Mouse (Mus musculus): Measurements from ENCODE around the gene Astn1.

Gene Astn1

DNA sequence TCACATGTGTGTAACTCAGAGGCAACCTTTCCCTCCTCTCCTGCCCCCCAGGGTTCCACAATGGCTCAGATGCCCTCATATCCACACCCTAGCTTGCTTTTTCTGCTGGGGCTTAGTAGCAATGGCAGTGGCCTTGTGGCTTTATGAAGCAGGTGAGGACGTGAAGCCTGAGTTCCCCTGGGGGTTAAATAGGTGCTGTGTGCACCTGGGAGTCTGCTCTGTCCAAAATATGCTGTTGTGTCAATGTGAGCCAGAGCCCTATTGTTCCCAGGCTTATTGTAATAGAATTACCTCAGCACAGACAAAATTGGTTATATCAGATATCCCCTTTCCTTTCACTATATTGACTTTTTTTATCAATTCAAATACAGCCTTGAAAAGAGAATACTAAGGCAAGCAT, 325.7 kb downstream of the Astn1 start:
- no peak for TF ChIP-seq GATA4 (IDR thresholded peaks at IDR 0.05; ENCODE audit: insufficient replicate concordance, low read length)

DNA sequence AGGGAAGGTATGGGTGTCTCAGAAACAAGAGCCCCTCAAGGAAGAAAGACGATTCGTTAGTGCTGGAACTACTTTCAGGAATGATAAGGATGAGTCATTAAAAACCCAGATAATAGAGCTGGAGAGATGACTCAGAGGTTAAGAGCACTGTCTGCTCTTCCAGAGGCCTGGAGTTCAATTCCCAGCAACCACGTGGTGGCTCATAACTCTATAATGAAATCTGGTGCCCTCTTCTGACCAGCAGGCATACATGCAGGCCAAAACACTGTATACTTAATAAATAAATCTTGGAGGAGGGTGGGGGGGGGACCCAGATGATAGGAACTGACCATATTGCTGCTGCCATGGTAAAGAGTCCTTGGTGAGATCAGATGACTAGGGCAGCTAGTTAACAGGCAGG, 335.4 kb downstream of the Astn1 start:
- no peak for TF ChIP-seq GATA4 (IDR thresholded peaks at IDR 0.05; ENCODE audit: insufficient replicate concordance, low read length)

DNA sequence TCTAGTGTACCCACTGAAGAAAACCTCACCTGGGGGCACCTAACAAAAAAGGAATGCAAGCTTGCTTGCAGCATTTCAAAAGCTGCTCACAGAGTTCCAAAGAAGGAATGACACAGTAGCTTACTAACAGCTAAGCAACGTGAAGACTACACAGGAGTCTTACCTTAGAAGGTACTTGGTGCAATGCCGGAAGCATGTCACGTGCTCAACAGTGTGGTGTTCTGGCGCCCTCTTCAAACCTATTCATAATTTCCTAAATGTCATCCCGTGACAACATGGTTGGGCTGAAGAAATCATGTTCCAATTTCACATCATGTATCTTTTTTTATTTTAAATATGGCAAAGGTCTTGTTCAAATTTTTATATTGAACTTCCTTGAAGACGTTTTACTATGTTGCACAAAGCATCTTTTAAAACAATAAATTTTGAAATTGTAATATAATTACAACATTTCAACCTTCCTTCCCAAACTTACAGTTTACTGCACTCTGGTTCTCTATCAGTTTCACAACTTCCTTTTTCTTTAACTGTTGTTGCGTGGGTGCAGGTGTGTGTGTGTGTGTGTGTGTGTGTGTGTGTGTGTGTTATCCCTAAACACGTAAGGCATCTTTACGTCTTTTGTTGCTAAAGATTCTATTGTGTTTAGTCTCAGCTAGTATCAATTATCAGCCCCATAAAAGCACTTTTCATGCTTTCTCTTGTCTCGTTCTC, 335.9 kb downstream of the Astn1 start:
- TF ChIP-seq GATA4 (IDR thresholded peaks at IDR 0.05; ENCODE audit: insufficient replicate concordance, low read length): no peak

DNA sequence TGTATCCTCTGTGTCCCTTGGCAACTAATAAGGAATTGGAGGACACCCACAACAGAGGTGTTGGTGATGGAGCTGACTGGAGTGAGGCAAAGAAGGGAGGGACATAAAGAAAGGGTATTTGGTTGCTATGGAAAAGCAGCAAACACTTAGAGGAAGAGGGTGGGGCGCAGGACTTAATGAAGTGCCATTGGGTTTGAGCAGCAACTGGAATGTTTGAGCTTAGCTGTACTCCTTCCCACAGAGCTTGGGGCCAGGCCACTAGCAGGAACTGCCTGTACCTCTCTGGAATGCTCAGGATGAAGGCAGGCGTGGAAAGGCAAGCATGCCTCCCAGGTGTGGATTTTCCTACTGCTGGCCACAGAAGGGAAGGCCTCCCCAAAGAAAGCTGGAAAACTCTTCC, 337.2 kb downstream of the Astn1 start:
- TF ChIP-seq GATA4 (IDR thresholded peaks at IDR 0.05; ENCODE audit: insufficient replicate concordance, low read length): no peak

DNA sequence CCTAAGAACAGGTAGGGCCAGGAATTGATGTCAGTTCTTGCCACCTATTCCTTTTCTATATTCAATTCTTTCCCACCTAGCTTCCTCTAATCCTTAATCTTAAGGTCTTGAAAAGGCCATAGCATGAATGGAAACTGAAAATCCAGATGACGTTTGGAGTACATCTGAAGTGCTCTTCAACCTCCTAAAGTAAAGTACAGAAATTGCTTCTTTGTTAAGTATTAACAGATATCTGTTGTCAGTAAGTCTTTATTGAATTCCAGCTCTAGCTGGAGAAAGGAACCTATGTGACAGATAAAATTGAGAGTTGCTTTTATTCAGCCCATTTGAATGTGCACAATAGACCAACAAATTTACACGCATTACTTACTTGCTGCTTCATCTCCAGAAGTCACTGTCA, 338.1 kb downstream of the Astn1 start:
- TF ChIP-seq GATA4 (IDR thresholded peaks at IDR 0.05; ENCODE audit: insufficient replicate concordance, low read length): no peak

DNA sequence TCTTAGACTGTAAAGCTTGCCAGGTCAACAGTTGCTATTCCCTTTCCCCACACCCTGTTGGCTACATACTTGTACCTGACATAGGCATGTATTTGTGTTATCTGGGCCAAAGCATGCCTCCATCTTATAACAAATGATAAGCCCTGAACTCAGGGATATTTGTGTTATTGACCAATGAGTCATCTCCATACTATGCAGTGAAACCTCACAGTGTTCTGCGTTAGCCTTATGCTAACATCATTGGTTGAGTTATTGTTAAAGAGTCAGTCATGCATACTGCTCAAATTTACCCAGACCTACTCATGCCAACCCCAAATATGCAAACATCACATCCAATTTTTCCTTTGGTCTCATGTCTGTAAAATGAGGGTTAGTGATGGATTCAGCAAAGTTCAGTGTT, 339.3 kb downstream of the Astn1 start:
- TF ChIP-seq GATA4 (IDR thresholded peaks at IDR 0.05; ENCODE audit: insufficient replicate concordance, low read length): no peak

DNA sequence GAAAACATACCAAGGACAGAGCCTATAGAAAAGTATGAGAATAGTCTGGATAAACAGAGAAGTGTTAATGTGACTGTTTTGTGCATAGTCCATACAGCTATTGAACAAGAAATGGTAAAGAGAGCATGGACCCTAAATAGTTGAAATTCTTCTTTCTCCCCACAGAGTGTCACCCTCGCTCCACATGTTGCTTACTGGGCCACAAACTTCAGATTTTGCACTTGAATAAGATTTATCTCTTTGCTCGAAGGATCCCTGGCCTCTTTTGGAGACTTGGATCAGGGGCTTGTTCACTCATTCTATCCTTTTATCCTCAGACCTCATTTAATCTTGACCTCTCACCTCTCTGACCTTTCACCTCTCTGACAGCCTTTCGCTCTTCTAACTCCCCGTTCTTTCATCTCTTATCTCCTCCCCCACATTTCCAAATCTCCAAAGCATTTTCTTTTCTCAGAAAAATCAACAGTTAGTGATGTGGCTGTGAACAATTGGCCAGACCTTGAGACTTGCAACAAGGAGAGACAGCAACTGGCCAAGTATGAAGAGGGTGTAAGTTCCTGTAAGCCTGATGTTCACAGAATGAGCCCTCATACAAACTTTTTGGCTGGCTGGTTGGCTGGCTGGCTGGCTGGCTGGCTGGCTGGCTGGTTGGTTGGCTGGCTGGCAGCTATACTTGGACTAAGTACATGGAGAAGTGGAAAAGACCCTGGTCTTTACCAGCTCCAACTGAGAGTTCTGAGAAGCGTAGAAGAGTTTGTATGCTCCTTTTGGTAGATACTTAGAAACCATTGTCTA, 351.4 kb downstream of the Astn1 start:
- TF ChIP-seq GATA4 (IDR thresholded peaks at IDR 0.05; ENCODE audit: insufficient replicate concordance, low read length): no peak

DNA sequence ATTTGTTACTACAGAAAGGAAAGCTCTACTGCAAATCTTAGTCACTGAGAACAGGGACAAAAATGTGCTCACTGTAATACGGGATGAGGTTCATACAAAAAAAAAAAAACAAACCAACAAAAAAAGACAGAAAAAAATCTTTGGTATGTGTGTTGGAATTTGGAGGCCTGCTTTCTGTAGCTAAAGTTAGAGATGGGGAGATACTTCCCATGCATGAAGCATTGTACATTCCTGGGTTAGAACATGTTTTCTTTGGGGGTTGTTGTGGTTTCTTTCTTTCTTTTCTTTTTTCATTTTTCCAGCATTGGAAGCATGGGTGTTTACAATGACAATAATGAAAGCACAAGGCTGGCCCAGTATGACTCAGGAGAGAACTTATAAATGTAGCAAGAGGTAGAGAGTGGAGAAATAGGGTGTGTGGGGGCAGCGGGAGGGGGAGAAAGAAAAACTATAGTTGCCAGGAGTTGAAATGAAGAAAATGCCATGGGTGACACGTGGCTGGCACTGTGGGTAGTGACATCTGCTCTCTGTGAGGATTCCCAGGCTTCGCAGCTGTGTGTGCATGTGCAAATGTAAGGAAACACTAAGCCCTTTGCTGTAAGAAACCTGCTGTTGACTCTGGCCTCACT, 370.9 kb downstream of the Astn1 start:
- no peak for TF ChIP-seq GATA4 (IDR thresholded peaks at IDR 0.05; ENCODE audit: insufficient replicate concordance, low read length)

DNA sequence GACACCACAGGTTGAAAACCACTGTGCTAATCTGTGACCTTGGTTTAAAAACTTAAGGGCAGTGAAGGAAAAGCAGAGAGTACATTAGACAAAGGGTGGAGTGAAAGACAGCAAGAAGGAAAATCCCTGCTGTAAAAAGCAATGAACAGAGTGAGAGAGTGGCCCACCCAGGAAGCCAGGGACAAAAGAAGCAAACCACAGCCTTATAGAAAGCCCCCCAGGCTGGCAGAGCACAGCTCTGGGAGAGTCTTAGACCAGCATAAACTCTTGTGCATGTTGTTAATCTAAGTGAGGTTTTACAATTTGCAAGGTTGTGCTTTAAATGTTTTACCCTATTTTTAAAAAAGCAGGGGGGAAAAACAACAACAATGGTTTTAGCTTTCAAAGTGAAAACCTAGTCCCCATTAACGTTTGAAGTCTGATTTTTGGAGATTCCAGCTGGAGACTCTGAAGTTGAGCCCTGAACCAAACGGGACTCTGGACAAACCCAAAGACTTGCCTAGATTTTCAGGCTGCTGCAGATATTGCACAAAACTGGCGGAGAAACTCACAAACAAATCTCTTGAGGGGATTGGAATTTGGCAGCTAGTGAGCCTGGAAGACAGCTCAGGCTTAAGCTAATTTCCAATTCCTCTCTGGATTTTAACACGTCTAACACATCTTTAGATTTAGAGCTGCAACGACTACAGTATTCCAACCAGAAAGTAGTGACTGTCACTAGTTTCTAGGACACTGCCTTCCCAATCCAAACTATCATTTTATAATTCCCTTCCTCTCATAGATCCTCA, 377.3 kb downstream of the Astn1 start:
- no peak for TF ChIP-seq GATA4 (IDR thresholded peaks at IDR 0.05; ENCODE audit: insufficient replicate concordance, low read length)

DNA sequence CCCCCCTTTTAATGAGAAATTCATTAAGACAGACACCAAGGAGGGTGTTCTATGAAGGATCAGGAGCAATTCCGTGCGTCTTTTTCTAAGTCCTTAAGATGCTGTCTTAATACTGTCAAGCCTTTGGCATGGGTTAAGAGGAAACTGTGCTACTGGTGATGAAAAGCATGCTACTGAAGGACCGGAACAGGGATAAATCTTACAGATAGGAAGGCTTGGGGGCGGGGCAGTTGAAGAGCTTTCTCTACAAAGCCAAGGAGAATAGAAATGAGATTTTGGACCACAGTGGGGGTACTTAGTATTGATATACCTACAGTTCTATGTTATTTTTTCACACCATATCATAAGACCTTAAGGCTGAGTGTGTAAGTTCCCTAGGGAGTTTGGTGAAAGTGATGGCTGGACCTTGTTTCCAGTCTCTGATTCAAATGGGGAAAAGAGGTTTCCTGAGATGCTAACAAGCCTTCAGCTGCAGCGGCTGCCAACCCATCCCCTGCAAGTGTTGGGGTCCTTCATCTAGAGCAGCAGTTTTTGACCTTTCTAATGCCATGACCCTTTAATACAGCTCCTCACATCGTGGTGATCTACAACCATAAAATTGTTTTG, 378.2 kb downstream of the Astn1 start:
- no peak for TF ChIP-seq GATA4 (IDR thresholded peaks at IDR 0.05; ENCODE audit: insufficient replicate concordance, low read length)

DNA sequence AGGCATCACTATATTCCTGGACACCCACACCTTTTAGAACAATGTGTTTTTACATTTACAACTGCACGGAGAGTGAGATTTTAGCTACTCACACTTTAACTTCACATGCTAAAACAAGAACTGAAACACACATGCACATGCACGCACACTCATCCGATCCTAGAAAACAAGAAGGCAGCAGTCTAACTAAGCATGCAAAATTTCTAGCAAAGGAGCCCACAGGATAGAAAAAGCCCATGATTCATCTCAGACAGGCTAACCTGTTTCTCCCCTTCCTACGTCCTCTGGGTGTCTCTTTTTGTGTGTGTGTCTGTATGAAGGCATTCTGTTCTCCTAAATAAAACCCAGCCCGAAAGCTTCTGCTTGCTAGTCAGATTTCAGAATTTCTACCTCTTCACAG, 378.9 kb downstream of the Astn1 start:
- no peak for TF ChIP-seq GATA4 (IDR thresholded peaks at IDR 0.05; ENCODE audit: insufficient replicate concordance, low read length)
